Mouse (Mus musculus) bone marrow macrophage, adult 2 months (primary cell): ENCODE measurements around the gene Snta1. TPM values are rescaled to one million over a fixed set of nuclear protein-coding genes. Genes with fewer than 3 reads are reported as not detected.
A peak's percentile ranks its signal among the peaks of the same experiment; 100 is the strongest.

Source experiments
- H3K27ac ChIP-seq: 2 replicates; pipeline ENCODE4 v1.5.1; 2012; ENCODE audit warnings: low read depth, low read length; ENCODE audit not compliant: insufficient read depth
- H3K4me1 ChIP-seq: 2 replicates; pipeline ENCODE4 v1.6.1; 2012; ENCODE audit warnings: low read length; ENCODE audit not compliant: control insufficient read depth, insufficient read depth
- H3K4me3 ChIP-seq: 2 replicates; pipeline ENCODE4 v1.5.1; 2012; ENCODE audit warnings: mild to moderate bottlenecking, low read length, moderate library complexity; ENCODE audit not compliant: insufficient read depth
- CTCF ChIP-seq: IDR thresholded peaks from 2 replicates; pipeline ENCODE4 v1.5.1; 2012; ENCODE audit warnings: low read depth, mild to moderate bottlenecking, low read length, moderate library complexity
- POLR2A ChIP-seq: IDR thresholded peaks from 2 replicates; pipeline ENCODE4 v1.6.1; 2012; ENCODE audit warnings: mild to moderate bottlenecking, low read depth, low read length, borderline replicate concordance
- polyA plus RNA-seq: library from polyadenylated mRNA; stranded (reverse); fragments of >200 nt; gene quantifications from 2 replicates; pipeline ENCODE4 v1.2.4, GENCODE M21; 2012; ENCODE audit not compliant: missing spikeins, insufficient read depth, insufficient read length

Gene Snta1
- polyA plus RNA-seq, 1 experiment = 20.4 TPM

- no peaks in the 10 kb centered on the region for H3K4me1 ChIP-seq
- TF ChIP-seq POLR2A (no peak), CTCF (no peak)
- no peak overlapping the region for H3K27ac ChIP-seq
- H3K4me3 ChIP-seq = no peak overlapping the region
Observed at GRCm38 (mm10) chr2:154423548-154423947, 15.6 kb upstream of the Snta1 start.

DNA sequence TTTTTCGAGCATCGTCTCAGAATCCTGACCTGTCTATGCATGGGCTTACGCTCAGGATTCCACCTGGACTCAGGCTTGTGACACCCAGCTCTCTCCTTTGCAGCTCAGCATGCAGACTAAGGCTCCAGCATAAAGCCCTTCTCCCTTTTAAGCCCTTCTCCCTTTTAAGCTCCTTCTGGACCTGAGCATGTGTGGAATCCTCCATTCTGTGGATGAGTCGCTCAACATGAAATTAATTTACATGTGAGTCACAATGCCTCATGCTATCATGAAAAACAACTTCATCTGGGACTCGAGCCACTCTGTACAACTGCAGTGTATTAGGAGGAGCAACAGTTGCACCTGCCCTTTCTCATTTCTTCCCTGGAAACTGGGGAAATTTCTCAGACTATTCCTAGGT lies 14.3 kb upstream of the Snta1 start:
- Histone ChIP-seq H3K4me3 (no peak overlapping the region), H3K4me1 (no peaks in the 10 kb centered on the region), H3K27ac (no peak overlapping the region)
- TF ChIP-seq POLR2A (no peak), CTCF (no peak)

GRCm38 (mm10) chr2:154420942-154421731 lies 13.2 kb upstream of the Snta1 start:
- TF ChIP-seq CTCF = no peak
- no peak overlapping the region for H3K4me3 ChIP-seq
- H3K4me1 ChIP-seq = no peaks in the 10 kb centered on the region
- H3K27ac ChIP-seq = no peak overlapping the region

DNA sequence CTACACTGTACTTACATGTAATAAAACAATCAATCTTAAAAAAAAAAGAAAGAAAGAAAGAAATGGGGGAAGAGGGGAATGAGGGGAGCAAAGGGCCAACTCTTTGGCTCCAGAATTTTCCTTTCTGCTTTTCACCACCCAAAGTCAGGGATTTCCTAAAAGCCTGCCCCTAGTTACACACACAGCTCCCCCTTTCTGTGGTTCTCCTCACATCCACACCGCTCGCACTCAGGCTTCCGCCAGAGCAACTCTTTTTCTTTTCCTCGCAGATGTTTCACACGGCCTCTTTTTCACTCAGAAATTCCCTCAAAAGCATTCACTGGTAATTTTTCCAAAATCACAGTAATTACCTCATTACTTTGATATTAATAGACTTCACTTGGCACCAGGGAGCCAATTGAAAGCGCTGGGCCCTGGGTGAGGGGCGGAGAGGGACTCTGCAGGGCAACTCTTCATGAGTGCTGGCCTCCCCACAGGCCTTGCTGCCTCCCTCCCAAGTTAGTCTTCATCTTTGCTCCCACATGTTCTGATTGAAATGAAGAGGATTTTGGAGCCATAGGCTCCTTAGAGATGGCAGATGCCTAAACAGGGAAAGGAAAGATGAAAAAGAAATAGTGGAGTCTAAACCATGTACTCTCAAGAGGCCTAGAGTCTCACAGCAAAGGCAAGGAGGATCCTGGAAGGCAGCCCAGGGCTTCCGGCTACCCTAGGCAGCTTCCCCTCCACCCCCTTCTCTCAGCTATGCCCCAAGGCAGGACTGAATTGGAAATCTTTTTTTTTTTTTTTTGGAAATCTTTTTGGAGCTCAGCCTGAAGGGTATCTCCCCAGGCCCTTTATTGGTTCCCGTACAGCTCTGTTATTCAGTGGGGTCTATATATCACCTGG lies 12.0 kb upstream of the Snta1 start:
- no peaks in the 10 kb centered on the region for H3K4me1 ChIP-seq
- H3K4me3 ChIP-seq = no peak overlapping the region
- no peak overlapping the region for H3K27ac ChIP-seq
- no peak for TF ChIP-seq POLR2A
- TF ChIP-seq CTCF = no peak

DNA sequence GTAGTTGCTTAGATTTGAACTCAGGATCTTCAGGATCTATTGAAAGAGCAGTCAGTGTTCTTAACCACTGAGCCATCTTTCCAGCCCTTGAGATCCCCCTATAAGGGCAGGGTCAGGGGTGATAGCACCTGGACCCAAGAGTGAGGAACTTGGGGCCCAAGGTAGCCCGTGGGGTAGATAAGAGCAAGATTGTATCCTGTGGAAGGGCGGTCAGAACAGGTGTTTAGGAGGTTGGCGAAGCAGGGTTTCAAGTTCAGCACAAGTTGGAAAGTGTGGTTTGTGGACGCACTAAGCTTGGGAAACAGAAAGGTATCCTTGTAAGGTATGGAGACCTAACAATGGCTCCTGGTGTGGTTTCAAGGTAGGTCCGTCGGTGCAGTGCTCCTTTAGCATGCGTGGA lies 10.1 kb upstream of the Snta1 start:
- TF ChIP-seq POLR2A (no peak), CTCF (no peak)

GRCm38 (mm10) chr2:154417107-154417506 lies 9.2 kb upstream of the Snta1 start:
- no peak for TF ChIP-seq POLR2A
- TF ChIP-seq CTCF = peak; percentile 85
- H3K4me1 ChIP-seq = no peaks in the 10 kb centered on the region
- H3K27ac ChIP-seq = no peak overlapping the region
- no peak overlapping the region for H3K4me3 ChIP-seq

More for the DNA sequence above, 10.1 kb upstream of the Snta1 start:
- no peak overlapping the region for H3K27ac ChIP-seq
- H3K4me1 ChIP-seq = no peaks in the 10 kb centered on the region
- H3K4me3 ChIP-seq = no peak overlapping the region

- no peak for TF ChIP-seq POLR2A
- H3K4me1 ChIP-seq = peaks cover 9% of the 10 kb centered on the region
- H3K27ac ChIP-seq = no peak overlapping the region
- no peak overlapping the region for H3K4me3 ChIP-seq
Observed at GRCm38 (mm10) chr2:154412018-154412666, 4.2 kb upstream of the Snta1 start.

- H3K27ac ChIP-seq = no peak overlapping the region
- peaks cover 23% of the 10 kb centered on the region for H3K4me1 ChIP-seq
- TF ChIP-seq POLR2A (no peak), CTCF (0 out of 2 replicates have a peak, but pooled peaks have one; percentile 11)
- no peak overlapping the region for H3K4me3 ChIP-seq
Observed at GRCm38 (mm10) chr2:154410355-154410754, 2.5 kb upstream of the Snta1 start.

DNA sequence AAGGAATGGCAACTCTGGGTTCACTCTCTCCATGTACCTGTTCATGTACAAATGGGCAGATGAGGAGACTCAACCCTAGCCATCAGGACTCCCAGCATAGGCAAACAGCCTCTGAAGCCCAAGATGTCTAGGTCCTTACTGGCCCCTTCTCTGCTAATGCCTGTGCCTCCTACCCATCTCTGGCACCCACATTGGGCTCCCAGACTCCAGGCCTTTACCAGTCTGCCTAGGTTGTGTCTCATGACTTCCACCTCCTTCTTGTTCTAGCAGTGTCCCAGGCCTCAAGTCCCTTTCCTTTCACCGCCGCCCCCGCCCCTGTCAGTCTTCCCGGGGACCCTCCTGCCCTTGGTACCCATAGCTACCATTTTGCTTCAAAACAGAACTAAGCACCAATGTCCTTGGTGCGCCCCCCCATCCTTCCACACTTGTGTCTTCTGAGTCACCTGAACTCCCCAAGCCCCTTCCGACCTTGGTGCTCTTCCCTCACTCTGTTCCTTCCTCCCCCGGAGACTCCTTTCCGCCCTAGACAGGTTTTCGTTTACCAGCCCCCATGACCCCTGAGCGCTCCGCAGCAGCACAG lies 746 bp downstream of the Snta1 start:
- peaks cover 28% of the 10 kb centered on the region for H3K4me1 ChIP-seq
- no peak for TF ChIP-seq POLR2A
- no peak for TF ChIP-seq CTCF
- H3K4me3 ChIP-seq = peak overlapping the region; percentile 72
- H3K27ac ChIP-seq = peak overlapping the region; percentile 28

- H3K4me1 ChIP-seq = peaks cover 27% of the 10 kb centered on the region
- TF ChIP-seq CTCF = no peak
- TF ChIP-seq POLR2A = no peak
- no peak overlapping the region for H3K4me3 ChIP-seq
- no peak overlapping the region for H3K27ac ChIP-seq
Observed at GRCm38 (mm10) chr2:154405447-154405994, 2.4 kb downstream of the Snta1 start.
